Mouse (Mus musculus) brain, embryonic 14.5 days (tissue): ENCODE measurements around the gene Acox1.

Experiments used
- CTCF ChIP-seq: fragments of 200-500 bp; IDR thresholded peaks from 2 replicates; pipeline ENCODE4 v1.5.1; 2012; ENCODE audit warnings: inconsistent platforms, mild to moderate bottlenecking, moderate library complexity, borderline replicate concordance; ENCODE audit not compliant: insufficient read depth, insufficient read length; ENCODE audit errors: extremely low read depth
- POLR2A ChIP-seq: fragments of 200-500 bp; IDR thresholded peaks from 2 replicates; pipeline ENCODE4 v1.6.1; 2012; ENCODE audit warnings: mild to moderate bottlenecking, inconsistent platforms, borderline replicate concordance; ENCODE audit not compliant: poor library complexity, insufficient read depth, insufficient read length, severe bottlenecking; ENCODE audit errors: extremely low read depth

GRCm38 (mm10) chr11:116247502-116248222, 48.8 kb upstream of the Acox1 start:
- TF ChIP-seq CTCF: no peak
- no peak for TF ChIP-seq POLR2A
